Mouse (Mus musculus): ENCODE results near the gene Mcm8. TPM values are rescaled to one million over a fixed set of nuclear protein-coding genes. Genes with fewer than 3 reads are reported as not detected.

The Mcm8 gene
- polyA plus RNA-seq, 1 experiment: 8.6 TPM

GRCm38 (mm10) chr2:132846407-132847358 is 30.7 kb downstream of the Mcm8 start, which contains the start of gene Crls1:
Gene Crls1, plus strand, starts transcription at chr2:132846666.
- Histone ChIP-seq H3K27ac (ENCODE audit: insufficient read depth, low read length) (0 out of 2 replicates have a peak within 1 kb of the TSS, but pooled peaks have one; percentile 37), H3K4me3 (ENCODE audit: insufficient read depth, low read length) (peak within 1 kb of the TSS; percentile 85), H3K4me1 (ENCODE audit: control insufficient read depth, insufficient read depth, low read length) (no peaks in the 10 kb centered on the region; the same call in 1 of the 2 replicates)
- peak; percentile 98 for TF ChIP-seq CTCF (IDR thresholded peaks at IDR 0.05; ENCODE audit: borderline replicate concordance, insufficient read depth, low read length)
- peak; percentile 89 for TF ChIP-seq POLR2A (IDR thresholded peaks at IDR 0.05; ENCODE audit: low read depth, low read length)

GRCm38 (mm10) chr2:132847581-132847980 is 31.6 kb downstream of the Mcm8 start:
- Histone ChIP-seq H3K4me1 (ENCODE audit: control insufficient read depth, insufficient read depth, low read length) (no peaks in the 10 kb centered on the region; the same call in 1 of the 2 replicates), H3K4me3 (ENCODE audit: insufficient read depth, low read length) (peak overlapping the region; percentile 85), H3K27ac (ENCODE audit: insufficient read depth, low read length) (no peak overlapping the region)
- TF ChIP-seq POLR2A (IDR thresholded peaks at IDR 0.05; ENCODE audit: low read depth, low read length): no peak
- TF ChIP-seq CTCF (IDR thresholded peaks at IDR 0.05; ENCODE audit: borderline replicate concordance, insufficient read depth, low read length): no peak

GRCm38 (mm10) chr2:132848361-132848760 is 32.4 kb downstream of the Mcm8 start:
- Histone ChIP-seq H3K4me3 (ENCODE audit: insufficient read depth, low read length) (peak overlapping the region; percentile 85), H3K4me1 (ENCODE audit: control insufficient read depth, insufficient read depth, low read length) (no peaks in the 10 kb centered on the region; the same call in 1 of the 2 replicates), H3K27ac (ENCODE audit: insufficient read depth, low read length) (no peak overlapping the region)
- TF ChIP-seq CTCF (IDR thresholded peaks at IDR 0.05; ENCODE audit: borderline replicate concordance, insufficient read depth, low read length) (no peak), POLR2A (IDR thresholded peaks at IDR 0.05; ENCODE audit: low read depth, low read length) (no peak)

- Histone ChIP-seq H3K27ac (ENCODE audit: insufficient read depth, low read length) (no peak overlapping the region), H3K4me3 (ENCODE audit: insufficient read depth, low read length) (no peak overlapping the region), H3K4me1 (ENCODE audit: control insufficient read depth, insufficient read depth, low read length) (no peaks in the 10 kb centered on the region; the same call in 1 of the 2 replicates)
- no peak for TF ChIP-seq POLR2A (IDR thresholded peaks at IDR 0.05; ENCODE audit: low read depth, low read length)
- no peak for TF ChIP-seq CTCF (IDR thresholded peaks at IDR 0.05; ENCODE audit: borderline replicate concordance, insufficient read depth, low read length)
Measured at GRCm38 (mm10) chr2:132849141-132849540, 33.2 kb downstream of the Mcm8 start.

- TF ChIP-seq CTCF (IDR thresholded peaks at IDR 0.05; ENCODE audit: borderline replicate concordance, insufficient read depth, low read length): no peak
- no peak for TF ChIP-seq POLR2A (IDR thresholded peaks at IDR 0.05; ENCODE audit: low read depth, low read length)
- no peak overlapping the region for H3K27ac ChIP-seq (ENCODE audit: insufficient read depth, low read length)
- H3K4me3 ChIP-seq (ENCODE audit: insufficient read depth, low read length): no peak overlapping the region
- H3K4me1 ChIP-seq (ENCODE audit: control insufficient read depth, insufficient read depth, low read length): no peaks in the 10 kb centered on the region; the same call in 1 of the 2 replicates
Measured at GRCm38 (mm10) chr2:132853051-132853450, 37.1 kb downstream of the Mcm8 start.

- TF ChIP-seq CTCF (IDR thresholded peaks at IDR 0.05; ENCODE audit: borderline replicate concordance, insufficient read depth, low read length) (no peak), POLR2A (IDR thresholded peaks at IDR 0.05; ENCODE audit: low read depth, low read length) (no peak)
- Histone ChIP-seq H3K4me1 (ENCODE audit: control insufficient read depth, insufficient read depth, low read length) (peaks cover 2% of the 10 kb centered on the region; the same call in 1 of the 2 replicates), H3K4me3 (ENCODE audit: insufficient read depth, low read length) (no peak overlapping the region), H3K27ac (ENCODE audit: insufficient read depth, low read length) (no peak overlapping the region)
Measured at GRCm38 (mm10) chr2:132856333-132856732, 40.4 kb downstream of the Mcm8 start.

- no peak for TF ChIP-seq POLR2A (IDR thresholded peaks at IDR 0.05; ENCODE audit: low read depth, low read length)
- TF ChIP-seq CTCF (IDR thresholded peaks at IDR 0.05; ENCODE audit: borderline replicate concordance, insufficient read depth, low read length): no peak
- Histone ChIP-seq H3K27ac (ENCODE audit: insufficient read depth, low read length) (no peak overlapping the region), H3K4me3 (ENCODE audit: insufficient read depth, low read length) (no peak overlapping the region), H3K4me1 (ENCODE audit: control insufficient read depth, insufficient read depth, low read length) (peaks cover 2% of the 10 kb centered on the region; the same call in 1 of the 2 replicates)
Measured at GRCm38 (mm10) chr2:132860435-132860834, 44.5 kb downstream of the Mcm8 start.

GRCm38 (mm10) chr2:132861456-132861855 is 45.5 kb downstream of the Mcm8 start:
- TF ChIP-seq POLR2A (IDR thresholded peaks at IDR 0.05; ENCODE audit: low read depth, low read length) (no peak), CTCF (IDR thresholded peaks at IDR 0.05; ENCODE audit: borderline replicate concordance, insufficient read depth, low read length) (no peak)
- Histone ChIP-seq H3K4me1 (ENCODE audit: control insufficient read depth, insufficient read depth, low read length) (peaks cover 2% of the 10 kb centered on the region; the same call in 1 of the 2 replicates), H3K27ac (ENCODE audit: insufficient read depth, low read length) (no peak overlapping the region), H3K4me3 (ENCODE audit: insufficient read depth, low read length) (no peak overlapping the region)

- no peak for TF ChIP-seq CTCF (IDR thresholded peaks at IDR 0.05; ENCODE audit: borderline replicate concordance, insufficient read depth, low read length)
- no peak for TF ChIP-seq POLR2A (IDR thresholded peaks at IDR 0.05; ENCODE audit: low read depth, low read length)
Measured at GRCm38 (mm10) chr2:132863325-132863724, 47.4 kb downstream of the Mcm8 start.

GRCm38 (mm10) chr2:132867521-132867920 is 51.6 kb downstream of the Mcm8 start:
- no peak overlapping the region for H3K4me3 ChIP-seq (ENCODE audit: insufficient read depth, low read length)

More at GRCm38 (mm10) chr2:132863325-132863724, 47.4 kb downstream of the Mcm8 start:
- Histone ChIP-seq H3K27ac (ENCODE audit: insufficient read depth, low read length) (no peak overlapping the region), H3K4me3 (ENCODE audit: insufficient read depth, low read length) (no peak overlapping the region), H3K4me1 (ENCODE audit: control insufficient read depth, insufficient read depth, low read length) (peaks cover 2% of the 10 kb centered on the region; the same call in 1 of the 2 replicates)

More at GRCm38 (mm10) chr2:132867521-132867920, 51.6 kb downstream of the Mcm8 start:
- TF ChIP-seq POLR2A (IDR thresholded peaks at IDR 0.05; ENCODE audit: low read depth, low read length) (no peak), CTCF (IDR thresholded peaks at IDR 0.05; ENCODE audit: borderline replicate concordance, insufficient read depth, low read length) (no peak)
- Histone ChIP-seq H3K4me1 (ENCODE audit: control insufficient read depth, insufficient read depth, low read length) (no peaks in the 10 kb centered on the region), H3K27ac (ENCODE audit: insufficient read depth, low read length) (no peak overlapping the region)

Measured in embryonic fibroblast, embryonic 13.5 days (primary cell).